Mouse (Mus musculus): Measurements from ENCODE around the gene H2-Ob. TPM values are rescaled to one million over a fixed set of nuclear protein-coding genes. Genes with fewer than 3 reads are reported as not detected.

H2-Ob gene
- polyA plus RNA-seq, 1 experiment from 2014 or later: 0.39 TPM

- Histone ChIP-seq H3K9me3 (replicated peaks; ENCODE audit: control insufficient read depth, low read length) (no peaks in the 10 kb centered on the region; the same call in 1 of the 2 replicates), H3K9ac (ENCODE audit: low read length) (no peak overlapping the region), H3K4me2 (ENCODE audit: low read depth, low read length) (peak overlapping the region; percentile 98), H3K27me3 (ENCODE audit: control insufficient read depth, insufficient read depth, low read length) (peaks cover 3% of the 10 kb centered on the region), H3K4me1 (ENCODE audit: control insufficient read depth, insufficient read depth, low read length) (peaks cover 8% of the 10 kb centered on the region), H3K4me3 (replicated peaks; ENCODE audit: low read length) (0 out of 2 replicates have a peak overlapping the region, but pooled peaks have one; percentile 84), H3K36me3 (ENCODE audit: control insufficient read depth, insufficient read depth, low read length) (no peaks in the 10 kb centered on the region), H3K27ac (ENCODE audit: low read length) (no peak overlapping the region)
- 22% methylated on average over 9 of the region's 9 CpGs for WGBS
- ATAC-seq (ENCODE audit: insufficient read depth, low FRiP score): no peak
These were observed 32.9 kb upstream of the H2-Ob start for GRCm38 (mm10) chr17:34205746-34206176.

DNA sequence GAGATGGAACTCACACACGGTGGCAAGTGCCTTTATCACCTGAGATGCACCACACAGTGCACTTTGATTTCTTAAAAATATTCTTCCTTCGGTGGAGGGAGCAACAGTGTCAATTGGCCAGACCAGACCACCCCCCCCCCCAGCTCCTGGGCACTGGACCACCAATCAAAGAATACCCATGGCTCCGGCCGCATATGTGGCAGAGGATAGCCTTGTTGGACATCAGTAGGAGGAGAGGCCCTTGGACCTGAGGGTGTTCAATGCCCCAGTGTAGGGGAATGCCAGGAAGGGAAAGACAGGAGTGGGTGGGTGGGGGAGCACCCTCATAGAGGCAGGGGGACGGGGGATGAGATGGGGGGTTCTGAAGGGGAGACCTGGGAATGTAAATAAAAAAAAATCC, 32.0 kb upstream of the H2-Ob start:
- Histone ChIP-seq H3K9me3 (replicated peaks; ENCODE audit: control insufficient read depth, low read length) (no peaks in the 10 kb centered on the region; the same call in 1 of the 2 replicates), H3K27me3 (ENCODE audit: control insufficient read depth, insufficient read depth, low read length) (peaks cover 3% of the 10 kb centered on the region), H3K27ac (ENCODE audit: low read length) (no peak overlapping the region), H3K4me1 (ENCODE audit: control insufficient read depth, insufficient read depth, low read length) (peaks cover 8% of the 10 kb centered on the region), H3K4me2 (ENCODE audit: low read depth, low read length) (no peak overlapping the region), H3K4me3 (replicated peaks; ENCODE audit: low read length) (no peak overlapping the region), H3K36me3 (ENCODE audit: control insufficient read depth, insufficient read depth, low read length) (no peaks in the 10 kb centered on the region), H3K9ac (ENCODE audit: low read length) (no peak overlapping the region)
- no peak for ATAC-seq (ENCODE audit: insufficient read depth, low FRiP score)
- WGBS: 77% methylated on average over 5 of the region's 5 CpGs

GRCm38 (mm10) chr17:34207456-34207855, 31.2 kb upstream of the H2-Ob start:
- ATAC-seq (ENCODE audit: insufficient read depth, low FRiP score): no peak
- Histone ChIP-seq H3K9ac (ENCODE audit: low read length) (no peak overlapping the region), H3K27ac (ENCODE audit: low read length) (no peak overlapping the region), H3K9me3 (replicated peaks; ENCODE audit: control insufficient read depth, low read length) (no peaks in the 10 kb centered on the region; the same call in 1 of the 2 replicates), H3K27me3 (ENCODE audit: control insufficient read depth, insufficient read depth, low read length) (peaks cover 9% of the 10 kb centered on the region), H3K4me3 (replicated peaks; ENCODE audit: low read length) (no peak overlapping the region), H3K4me2 (ENCODE audit: low read depth, low read length) (no peak overlapping the region), H3K36me3 (ENCODE audit: control insufficient read depth, insufficient read depth, low read length) (no peaks in the 10 kb centered on the region), H3K4me1 (ENCODE audit: control insufficient read depth, insufficient read depth, low read length) (peaks cover 8% of the 10 kb centered on the region)
- 54% methylated on average over 3 of the region's 3 CpGs for WGBS

GRCm38 (mm10) chr17:34207866-34208265, 30.8 kb upstream of the H2-Ob start:
- Histone ChIP-seq H3K9ac (ENCODE audit: low read length) (no peak overlapping the region), H3K27ac (ENCODE audit: low read length) (no peak overlapping the region), H3K9me3 (replicated peaks; ENCODE audit: control insufficient read depth, low read length) (no peaks in the 10 kb centered on the region; the same call in 1 of the 2 replicates), H3K36me3 (ENCODE audit: control insufficient read depth, insufficient read depth, low read length) (no peaks in the 10 kb centered on the region), H3K4me2 (ENCODE audit: low read depth, low read length) (no peak overlapping the region), H3K4me3 (replicated peaks; ENCODE audit: low read length) (no peak overlapping the region), H3K27me3 (ENCODE audit: control insufficient read depth, insufficient read depth, low read length) (peaks cover 13% of the 10 kb centered on the region), H3K4me1 (ENCODE audit: control insufficient read depth, insufficient read depth, low read length) (peaks cover 8% of the 10 kb centered on the region)
- ATAC-seq (ENCODE audit: insufficient read depth, low FRiP score): no peak
- 99% methylated on average over 9 of the region's 9 CpGs for WGBS

DNA sequence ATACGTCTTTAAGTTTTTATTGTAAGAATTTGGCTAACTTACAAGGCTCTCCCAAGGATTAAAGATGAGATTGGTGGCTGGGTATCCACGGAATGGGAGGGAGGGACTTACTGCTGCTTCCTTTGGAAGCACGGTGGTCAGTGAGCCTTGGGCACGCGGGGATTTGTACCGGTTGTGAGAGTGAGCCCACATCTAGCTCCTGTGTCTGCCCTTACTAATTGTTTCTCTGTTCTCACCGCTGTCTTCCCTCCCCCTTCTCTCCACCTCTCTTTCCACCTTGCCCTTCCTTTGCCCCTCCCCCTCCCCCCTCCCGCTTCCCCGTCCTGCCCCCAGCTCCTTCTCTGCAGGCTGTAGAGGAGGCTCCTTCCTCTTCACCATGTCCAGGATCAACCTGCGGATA, 30.3 kb upstream of the H2-Ob start:
- Histone ChIP-seq H3K4me1 (ENCODE audit: control insufficient read depth, insufficient read depth, low read length) (peaks cover 8% of the 10 kb centered on the region), H3K27ac (ENCODE audit: low read length) (no peak overlapping the region), H3K9ac (ENCODE audit: low read length) (no peak overlapping the region), H3K9me3 (replicated peaks; ENCODE audit: control insufficient read depth, low read length) (no peaks in the 10 kb centered on the region; the same call in 1 of the 2 replicates), H3K36me3 (ENCODE audit: control insufficient read depth, insufficient read depth, low read length) (no peaks in the 10 kb centered on the region), H3K27me3 (ENCODE audit: control insufficient read depth, insufficient read depth, low read length) (peaks cover 18% of the 10 kb centered on the region), H3K4me2 (ENCODE audit: low read depth, low read length) (no peak overlapping the region), H3K4me3 (replicated peaks; ENCODE audit: low read length) (no peak overlapping the region)
- 21% methylated on average over 10 of the region's 10 CpGs for WGBS
- ATAC-seq (ENCODE audit: insufficient read depth, low FRiP score): no peak

DNA sequence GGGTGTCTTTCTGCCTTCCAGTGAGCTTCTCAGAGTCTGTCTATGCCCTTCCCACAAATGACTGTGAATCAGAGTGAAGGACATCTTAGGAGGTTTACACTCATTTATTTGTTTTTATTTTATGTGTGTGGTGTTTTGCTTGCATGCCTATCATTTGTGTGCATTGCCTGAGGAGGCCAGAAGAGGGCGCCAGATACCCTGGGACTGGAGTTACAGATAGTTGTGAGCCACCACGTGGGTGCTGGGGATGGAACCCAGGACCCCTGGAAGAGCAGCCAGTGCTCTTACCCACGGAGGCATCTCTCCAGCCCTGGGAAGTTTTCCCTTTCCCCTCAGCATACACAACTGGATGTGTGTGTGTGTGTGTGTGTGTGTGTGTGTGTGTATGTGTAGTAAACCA, 29.0 kb upstream of the H2-Ob start:
- peaks cover 30% of the 10 kb centered on the region for H3K27me3 ChIP-seq (ENCODE audit: control insufficient read depth, insufficient read depth, low read length)
- no peak for ATAC-seq (ENCODE audit: insufficient read depth, low FRiP score)
- 57% methylated on average over 3 of the region's 3 CpGs for WGBS
- no peak overlapping the region for H3K4me2 ChIP-seq (ENCODE audit: low read depth, low read length)
- no peak overlapping the region for H3K9ac ChIP-seq (ENCODE audit: low read length)
- no peak overlapping the region for H3K4me3 ChIP-seq (replicated peaks; ENCODE audit: low read length)
- no peak overlapping the region for H3K27ac ChIP-seq (ENCODE audit: low read length)
- no peaks in the 10 kb centered on the region for H3K36me3 ChIP-seq (ENCODE audit: control insufficient read depth, insufficient read depth, low read length)
- H3K9me3 ChIP-seq (replicated peaks; ENCODE audit: control insufficient read depth, low read length): no peaks in the 10 kb centered on the region; the same call in 1 of the 2 replicates
- peaks cover 8% of the 10 kb centered on the region for H3K4me1 ChIP-seq (ENCODE audit: control insufficient read depth, insufficient read depth, low read length)

GRCm38 (mm10) chr17:34210599-34210998, 28.1 kb upstream of the H2-Ob start:
- Histone ChIP-seq H3K4me3 (replicated peaks; ENCODE audit: low read length) (no peak overlapping the region), H3K9me3 (replicated peaks; ENCODE audit: control insufficient read depth, low read length) (no peaks in the 10 kb centered on the region; the same call in 1 of the 2 replicates), H3K27me3 (ENCODE audit: control insufficient read depth, insufficient read depth, low read length) (peaks cover 30% of the 10 kb centered on the region), H3K27ac (ENCODE audit: low read length) (no peak overlapping the region), H3K9ac (ENCODE audit: low read length) (no peak overlapping the region), H3K4me1 (ENCODE audit: control insufficient read depth, insufficient read depth, low read length) (peaks cover under 1% of the 10 kb centered on the region; the same call in 1 of the 2 replicates), H3K4me2 (ENCODE audit: low read depth, low read length) (no peak overlapping the region), H3K36me3 (ENCODE audit: control insufficient read depth, insufficient read depth, low read length) (no peaks in the 10 kb centered on the region)
- WGBS: 53% methylated on average over 3 of the region's 3 CpGs
- ATAC-seq (ENCODE audit: insufficient read depth, low FRiP score): no peak

DNA sequence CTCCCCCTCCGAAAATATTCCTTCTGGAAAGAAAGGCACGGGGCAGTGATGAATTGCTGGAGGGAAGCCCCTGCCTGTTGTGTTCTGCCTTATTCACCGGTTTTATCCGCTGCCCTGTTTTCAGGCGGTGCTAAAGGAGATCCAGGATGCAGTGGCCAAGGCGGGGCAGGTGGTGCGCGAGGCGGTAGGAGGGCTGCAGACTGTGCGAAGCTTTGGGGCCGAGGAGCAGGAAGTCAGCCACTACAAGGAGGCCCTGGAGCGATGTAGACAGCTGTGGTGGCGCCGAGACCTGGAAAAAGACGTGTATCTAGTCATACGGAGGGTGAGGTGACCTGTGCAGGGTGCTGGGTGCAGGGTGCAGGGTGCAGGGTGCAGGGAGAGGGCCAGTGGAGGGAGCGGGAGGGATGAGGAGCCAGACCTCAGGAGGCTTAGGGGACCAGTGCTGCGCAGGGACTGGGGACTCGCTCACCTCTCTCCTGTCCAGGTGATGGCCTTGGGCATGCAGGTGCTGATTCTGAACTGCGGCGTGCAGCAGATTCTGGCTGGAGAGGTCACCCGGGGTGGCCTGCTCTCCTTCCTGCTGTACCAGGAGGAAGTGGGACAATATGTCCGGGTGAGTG, 26.8 kb upstream of the H2-Ob start:
- H3K9ac ChIP-seq (ENCODE audit: low read length): no peak overlapping the region
- H3K4me2 ChIP-seq (ENCODE audit: low read depth, low read length): no peak overlapping the region
- H3K4me3 ChIP-seq (replicated peaks; ENCODE audit: low read length): no peak overlapping the region
- no peaks in the 10 kb centered on the region; the same call in 1 of the 2 replicates for H3K9me3 ChIP-seq (replicated peaks; ENCODE audit: control insufficient read depth, low read length)
- H3K27me3 ChIP-seq (ENCODE audit: control insufficient read depth, insufficient read depth, low read length): peaks cover 30% of the 10 kb centered on the region
- H3K36me3 ChIP-seq (ENCODE audit: control insufficient read depth, insufficient read depth, low read length): no peaks in the 10 kb centered on the region
- ATAC-seq (ENCODE audit: insufficient read depth, low FRiP score): no peak
- 21% methylated on average over 23 of the region's 23 CpGs for WGBS
- no peak overlapping the region for H3K27ac ChIP-seq (ENCODE audit: low read length)
- no peaks in the 10 kb centered on the region for H3K4me1 ChIP-seq (ENCODE audit: control insufficient read depth, insufficient read depth, low read length)

DNA sequence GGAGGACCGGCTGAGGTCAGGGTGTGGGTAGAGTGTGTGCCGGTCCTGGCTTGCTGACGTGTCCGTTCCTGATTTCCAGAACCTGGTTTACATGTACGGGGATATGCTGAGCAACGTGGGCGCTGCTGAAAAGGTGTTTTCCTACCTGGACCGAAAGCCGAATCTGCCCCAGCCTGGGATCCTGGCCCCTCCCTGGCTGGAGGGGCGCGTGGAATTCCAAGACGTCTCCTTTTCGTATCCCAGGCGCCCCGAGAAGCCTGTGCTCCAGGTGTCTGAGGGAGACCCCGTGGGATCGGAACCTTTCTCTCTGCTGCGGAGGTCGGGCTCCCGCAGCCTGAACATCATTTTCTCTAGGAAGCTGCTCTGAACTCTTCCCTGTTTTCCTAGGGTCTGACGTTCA, 24.8 kb upstream of the H2-Ob start:
- Histone ChIP-seq H3K36me3 (ENCODE audit: control insufficient read depth, insufficient read depth, low read length) (no peaks in the 10 kb centered on the region), H3K9me3 (replicated peaks; ENCODE audit: control insufficient read depth, low read length) (no peaks in the 10 kb centered on the region; the same call in 1 of the 2 replicates), H3K4me3 (replicated peaks; ENCODE audit: low read length) (no peak overlapping the region), H3K27me3 (ENCODE audit: control insufficient read depth, insufficient read depth, low read length) (peaks cover 30% of the 10 kb centered on the region), H3K9ac (ENCODE audit: low read length) (no peak overlapping the region), H3K27ac (ENCODE audit: low read length) (no peak overlapping the region), H3K4me2 (ENCODE audit: low read depth, low read length) (no peak overlapping the region), H3K4me1 (ENCODE audit: control insufficient read depth, insufficient read depth, low read length) (no peaks in the 10 kb centered on the region)
- 46% methylated on average over 21 of the region's 21 CpGs for WGBS
- no peak for ATAC-seq (ENCODE audit: insufficient read depth, low FRiP score)

Measured in stomach, embryonic 16.5 days (tissue).